ENCODE assay signal across 8 mouse cellular contexts in genomic region chr7:16892352-16892730, GRCm38 (mm10). TPM values are rescaled to one million over a fixed set of nuclear protein-coding genes. Genes with fewer than 3 reads are reported as not detected.
A peak's percentile ranks its signal among the peaks of the same experiment; 100 is the strongest.
DNase-seq lines count a peak whose midpoint lies in the region; ATAC-seq and TF ChIP-seq lines count a peak whose summit lies in the region.

No protein-coding gene starts in this region.

- no peak overlapping the region for H3K27ac ChIP-seq in heart, embryonic 15.5 days
- H3K27ac ChIP-seq in MEL (ENCODE audit: control insufficient read depth, low read depth, low read length) = no peak overlapping the region
- H3K27ac ChIP-seq in hindbrain, embryonic 11.5 days (ENCODE audit: low read depth, low read length) = no peak overlapping the region
- H3K27ac ChIP-seq in midbrain, embryonic 10.5 days (replicated peaks) = no peak overlapping the region

- H3K4me2 ChIP-seq in heart, embryonic 15.5 days = peak overlapping the region; percentile 60
- peak overlapping the region; percentile 40; the same call in 1 of the 2 replicates for H3K4me2 ChIP-seq in hindbrain, embryonic 11.5 days (replicated peaks; ENCODE audit: low read depth, low read length)

- no peak for ATAC-seq in heart, embryonic 15.5 days (replicated peaks; ENCODE audit: insufficient number of reproducible peaks, insufficient read depth, low FRiP score, low read depth)
- ATAC-seq in hindbrain, embryonic 11.5 days (ENCODE audit: low FRiP score) = peak; percentile 15; the same call in 1 of the 2 replicates

- TF ChIP-seq EP300 in MEL (IDR thresholded peaks at IDR 0.05; ENCODE audit: low read depth in 1 of 2, low read length in 2 of 2) = no peak

- no peak overlapping the region for H3K9ac ChIP-seq in heart, embryonic 15.5 days
- H3K9ac ChIP-seq in MEL (ENCODE audit: control insufficient read depth, low read depth, low read length, poor library complexity, severe bottlenecking) = peak overlapping the region; percentile 31
- no peak overlapping the region for H3K9ac ChIP-seq in hindbrain, embryonic 11.5 days (ENCODE audit: low read depth, low read length)

- H3K4me3 ChIP-seq in heart, embryonic 15.5 days = peak overlapping the region; percentile 34
- H3K4me3 ChIP-seq in MEL (ENCODE audit: control insufficient read depth in 1 of 2, insufficient read depth in 1 of 2, low read depth in 2 of 2, low read length in 2 of 2) = peak overlapping the region in 1 of 2 experiments; percentile 33; a peak in 2 of 4 replicates
- no peak overlapping the region for H3K4me3 ChIP-seq in hindbrain, embryonic 11.5 days (ENCODE audit: low read depth, low read length)
- peak overlapping the region; percentile 43 for H3K4me3 ChIP-seq in midbrain, embryonic 10.5 days

- no peak for TF ChIP-seq RAD21 in MEL (IDR thresholded peaks at IDR 0.05; ENCODE audit: low read depth, low read length)

- peaks cover 32% of the 10 kb centered on the region for H3K27me3 ChIP-seq in heart, embryonic 15.5 days
- no peaks in the 10 kb centered on the region for H3K27me3 ChIP-seq in MEL (ENCODE audit: control insufficient read depth in 1 of 2, insufficient read depth in 2 of 2, low read length in 2 of 2)
- peaks cover 21% of the 10 kb centered on the region for H3K27me3 ChIP-seq in hindbrain, embryonic 11.5 days (ENCODE audit: control insufficient read depth, insufficient read depth, low read length)
- peaks cover 70% of the 10 kb centered on the region for H3K27me3 ChIP-seq in midbrain, embryonic 10.5 days (ENCODE audit: low read depth, poor library complexity, severe bottlenecking)

- H3K79me2 ChIP-seq in MEL (ENCODE audit: control insufficient read depth, insufficient read depth, low read length, poor library complexity) = no peaks in the 10 kb centered on the region

- intact Hi-C loops in left cerebral cortex, postnatal 14 days (cut with DNase I) = no loop called here

- no peaks in the 10 kb centered on the region for H3K36me3 ChIP-seq in heart, embryonic 15.5 days
- no peaks in the 10 kb centered on the region for H3K36me3 ChIP-seq in MEL (ENCODE audit: control insufficient read depth in 1 of 2, insufficient read depth in 2 of 2, low read length in 2 of 2)
- H3K36me3 ChIP-seq in hindbrain, embryonic 11.5 days (ENCODE audit: control insufficient read depth, insufficient read depth, low read length) = no peaks in the 10 kb centered on the region
- peaks cover 5% of the 10 kb centered on the region; the same call in 1 of the 2 replicates for H3K36me3 ChIP-seq in midbrain, embryonic 10.5 days

- TF ChIP-seq POLR2A in MEL (IDR thresholded peaks at IDR 0.05; ENCODE audit: control insufficient read depth in 1 of 2, insufficient read depth in 1 of 2, low read depth in 1 of 2, low read length in 2 of 2, poor library complexity in 1 of 2) = no peak

- WGBS in heart, embryonic 15.5 days = 37% methylated on average over 9 of the region's 9 CpGs
- 48% methylated on average over 9 of the region's 9 CpGs for WGBS in hindbrain, embryonic 11.5 days
- 47% methylated on average over 9 of the region's 9 CpGs for WGBS in midbrain, embryonic 10.5 days

- H3K9me3 ChIP-seq in heart, embryonic 15.5 days (replicated peaks) = no peaks in the 10 kb centered on the region
- H3K9me3 ChIP-seq in MEL (replicated peaks; ENCODE audit: insufficient read depth, low read length) = no peaks in the 10 kb centered on the region
- no peaks in the 10 kb centered on the region for H3K9me3 ChIP-seq in hindbrain, embryonic 11.5 days (ENCODE audit: control insufficient read depth, low read length)
- H3K9me3 ChIP-seq in midbrain, embryonic 10.5 days (replicated peaks) = 0 out of 2 replicates have a peak, but pooled peaks cover 4% of the 10 kb centered on the region

- TF ChIP-seq CTCF in MEL (IDR thresholded peaks at IDR 0.05 in 2 of 3, conservative IDR thresholded peaks at IDR 0.05 in 1 of 3; ENCODE audit: control insufficient read depth in 1 of 3, insufficient read depth in 1 of 3, low read depth in 2 of 3, low read length in 3 of 3, poor library complexity in 1 of 3, severe bottlenecking in 1 of 3) = no peak; a peak in 1 of 6 replicates

- peaks cover 31% of the 10 kb centered on the region for H3K4me1 ChIP-seq in heart, embryonic 15.5 days (replicated peaks)
- H3K4me1 ChIP-seq in MEL (ENCODE audit: control insufficient read depth in 1 of 2, insufficient read depth in 2 of 2, low read length in 2 of 2) = peaks cover 0 to 10% of the 10 kb centered on the region in 2 experiments; a peak in 2 of 4 replicates
- H3K4me1 ChIP-seq in hindbrain, embryonic 11.5 days (replicated peaks; ENCODE audit: control insufficient read depth, insufficient read depth, low read length) = peaks cover 18% of the 10 kb centered on the region
- peaks cover 51% of the 10 kb centered on the region for H3K4me1 ChIP-seq in midbrain, embryonic 10.5 days

- DNase-seq in heart, postnatal 4 days = no peak
- no peak for DNase-seq in MEL (ENCODE audit: low read depth, low spot score)
- no peak for DNase-seq in hindbrain, embryonic 11.5 days (ENCODE audit: low spot score)
- no peak for DNase-seq in midbrain, embryonic 10.5 days (ENCODE audit: low spot score)
- no peak for DNase-seq in Muller cell, postnatal 12 days (ENCODE audit: inconsistent ontology term)
- no peak for DNase-seq in cerebellum, adult 8-10 months
- no peak for DNase-seq in left cerebral cortex, postnatal 14 days (ENCODE audit: low spot score in 2 of 2)

TF ChIP-seq in MEL, 35 proteins besides CTCF, POLR2A, EP300 and RAD21 (continues in another document):
- TF ChIP-seq RCOR1 (IDR thresholded peaks at IDR 0.05; ENCODE audit: low read depth, low read length) (no peak), MXI1 (IDR thresholded peaks at IDR 0.05; ENCODE audit: low read depth, low read length) (no peak), ZNF384 (IDR thresholded peaks at IDR 0.05; ENCODE audit: low read depth, low read length) (no peak), ZKSCAN1 (IDR thresholded peaks at IDR 0.05; ENCODE audit: low read depth, low read length) (no peak), JUND (IDR thresholded peaks at IDR 0.05; ENCODE audit: low read depth, low read length) (no peak), MYC (IDR thresholded peaks at IDR 0.05; ENCODE audit: low read depth, low read length) (no peak), USF1 (IDR thresholded peaks at IDR 0.05; ENCODE audit: low read depth, low read length) (no peak), MEF2A (IDR thresholded peaks at IDR 0.05; ENCODE audit: extremely low read depth, insufficient replicate concordance, low read depth, low read length, poor library complexity, severe bottlenecking) (no peak)

RNA-seq across cellular contexts. Expression of gene Gng8, which starts 0.8 kb away (rescaled TPM):
- 4.2 and 5.2 TPM in 2 replicates for polyA plus RNA-seq in heart, embryonic 15.5 days (2015; fragmentation: Nextera tagmentation; extraction: Ambion mirVana)
- 1 to 10 TPM; 1.4 to 1.8 TPM for total RNA-seq in heart, postnatal 4 days (2021)
- total RNA-seq in MEL (2012; rRNA removed) = 0.39 TPM in 1 of 2 replicates, not detected in the other
- polyA plus RNA-seq in MEL (2012; ENCODE audit: insufficient read depth in 1 of 2, insufficient read length in 2 of 2, low read depth in 1 of 2, low replicate concordance in 2 of 2, missing spikeins in 1 of 2) = 1 to 10 TPM in 1 of 2 experiments, not detected in 1; 2.2 TPM
- polyA plus RNA-seq in hindbrain, embryonic 11.5 days (2014; fragmentation: Nextera tagmentation; extraction: Ambion mirVana) = 9.0 and 11.0 TPM in 2 replicates
- 5.4 and 8.5 TPM in 2 replicates for polyA plus RNA-seq in midbrain, embryonic 10.5 days (2016; fragmentation: Nextera tagmentation; extraction: Ambion mirVana)
- 1 to 10 TPM; 1.2 to 1.5 TPM for total RNA-seq in left cerebral cortex, postnatal 14 days (2021)

RNA-seq across cellular contexts. Expression of gene Ptgir, which starts 13.9 kb away (rescaled TPM):
- polyA plus RNA-seq in heart, embryonic 15.5 days (2015; fragmentation: Nextera tagmentation; extraction: Ambion mirVana) = 0.86 and 1.2 TPM in 2 replicates
- total RNA-seq in heart, postnatal 4 days (2021) = 1 to 10 TPM; 1.9 to 2.7 TPM
- 19.6 and 22.8 TPM in 2 replicates for total RNA-seq in MEL (2012; rRNA removed)
- polyA plus RNA-seq in MEL (2012; ENCODE audit: insufficient read depth in 1 of 2, insufficient read length in 2 of 2, low read depth in 1 of 2, low replicate concordance in 2 of 2, missing spikeins in 1 of 2) = 10 to 100 TPM in 1 of 2 experiments, not detected in 1; 23.7 TPM
- 0.56 and 0.81 TPM in 2 replicates for polyA plus RNA-seq in hindbrain, embryonic 11.5 days (2014; fragmentation: Nextera tagmentation; extraction: Ambion mirVana)
- 0.17 and 0.56 TPM in 2 replicates for polyA plus RNA-seq in midbrain, embryonic 10.5 days (2016; fragmentation: Nextera tagmentation; extraction: Ambion mirVana)
- total RNA-seq in left cerebral cortex, postnatal 14 days (2021) = under 1 TPM in 1 of 2 experiments, not detected in 1; 0.11 TPM

RNA-seq across cellular contexts. Expression of gene Dact3, which starts 17.2 kb away (rescaled TPM):
- polyA plus RNA-seq in heart, embryonic 15.5 days (2015; fragmentation: Nextera tagmentation; extraction: Ambion mirVana) = 5.8 and 7.0 TPM in 2 replicates
- total RNA-seq in heart, postnatal 4 days (2021) = 10 to 100 TPM; 45.2 to 48.6 TPM
- 0.31 and 0.49 TPM in 2 replicates for total RNA-seq in MEL (2012; rRNA removed)
- 1 to 10 TPM in 1 of 2 experiments, not detected in 1; 2.1 TPM for polyA plus RNA-seq in MEL (2012; ENCODE audit: insufficient read depth in 1 of 2, insufficient read length in 2 of 2, low read depth in 1 of 2, low replicate concordance in 2 of 2, missing spikeins in 1 of 2)
- 7.6 and 8.0 TPM in 2 replicates for polyA plus RNA-seq in hindbrain, embryonic 11.5 days (2014; fragmentation: Nextera tagmentation; extraction: Ambion mirVana)
- 1.9 and 2.2 TPM in 2 replicates for polyA plus RNA-seq in midbrain, embryonic 10.5 days (2016; fragmentation: Nextera tagmentation; extraction: Ambion mirVana)
- total RNA-seq in left cerebral cortex, postnatal 14 days (2021) = 100 to 1,000 TPM; 130 to 141 TPM

RNA-seq across cellular contexts. Expression of gene Calm3, which starts 31.6 kb away (rescaled TPM):
- polyA plus RNA-seq in heart, embryonic 15.5 days (2015; fragmentation: Nextera tagmentation; extraction: Ambion mirVana) = 96.4 and 98.4 TPM in 2 replicates
- 100 to 1,000 TPM; 309 to 310 TPM for total RNA-seq in heart, postnatal 4 days (2021)
- total RNA-seq in MEL (2012; rRNA removed) = 450 and 482 TPM in 2 replicates
- polyA plus RNA-seq in MEL (2012; ENCODE audit: insufficient read depth in 1 of 2, insufficient read length in 2 of 2, low read depth in 1 of 2, low replicate concordance in 2 of 2, missing spikeins in 1 of 2) = 1,000 to 10,000 TPM in 1 of 2 experiments, 100 to 1,000 TPM in 1; 515 to 1,030 TPM
- polyA plus RNA-seq in hindbrain, embryonic 11.5 days (2014; fragmentation: Nextera tagmentation; extraction: Ambion mirVana) = 322 and 337 TPM in 2 replicates
- polyA plus RNA-seq in midbrain, embryonic 10.5 days (2016; fragmentation: Nextera tagmentation; extraction: Ambion mirVana) = 174 and 180 TPM in 2 replicates
- 1,000 to 10,000 TPM; 2,088 to 2,136 TPM for total RNA-seq in left cerebral cortex, postnatal 14 days (2021)

RNA-seq across cellular contexts. Expression of gene Prkd2, which starts 49.6 kb away (rescaled TPM):
- 9.9 and 13.3 TPM in 2 replicates for polyA plus RNA-seq in heart, embryonic 15.5 days (2015; fragmentation: Nextera tagmentation; extraction: Ambion mirVana)
- 10 to 100 TPM; 23.0 to 23.4 TPM for total RNA-seq in heart, postnatal 4 days (2021)
- 2.1 and 2.9 TPM in 2 replicates for total RNA-seq in MEL (2012; rRNA removed)
- polyA plus RNA-seq in MEL (2012; ENCODE audit: insufficient read depth in 1 of 2, insufficient read length in 2 of 2, low read depth in 1 of 2, low replicate concordance in 2 of 2, missing spikeins in 1 of 2) = 1 to 10 TPM in 1 of 2 experiments, not detected in 1; 8.7 TPM
- polyA plus RNA-seq in hindbrain, embryonic 11.5 days (2014; fragmentation: Nextera tagmentation; extraction: Ambion mirVana) = 8.8 and 9.4 TPM in 2 replicates
- polyA plus RNA-seq in midbrain, embryonic 10.5 days (2016; fragmentation: Nextera tagmentation; extraction: Ambion mirVana) = 11.1 and 11.8 TPM in 2 replicates
- 1 to 10 TPM; 9.0 to 9.3 TPM for total RNA-seq in left cerebral cortex, postnatal 14 days (2021)

Comparison
In these comparisons a context has a peak if more than half of its experiments do, and no peak if none do; other contexts are left out.
1. RNA of gene Ptgir, which starts 13.9 kb away (polyA plus RNA-seq): 23.7 TPM in MEL; 0.86 to 1.2 TPM in heart, embryonic 15.5 days, 0.56 to 0.81 TPM in hindbrain, embryonic 11.5 days and 0.17 to 0.56 TPM in midbrain, embryonic 10.5 days; every median in the first group is over 10 times any median in the second.